Mouse (Mus musculus) ES-Bruce4 (cell line): ENCODE measurements at regions not wholly inside any gene's neighbourhood (a gene's known extent, or its start where the extent isn't known, plus 50 kb on each side); places are given as distances from the start of the nearest gene placed in this dataset.

Source experiments
- H3K27ac ChIP-seq: 2 replicates; pipeline ENCODE4 v1.5.1; 2012; ENCODE audit warnings: low read length, inconsistent platforms; ENCODE audit not compliant: insufficient read depth
- H3K27me3 ChIP-seq: 2 replicates; pipeline ENCODE4 v1.6.1; 2012; ENCODE audit warnings: mild to moderate bottlenecking, low read length, inconsistent platforms; ENCODE audit not compliant: control insufficient read depth, poor library complexity, insufficient read depth, severe bottlenecking
- H3K36me3 ChIP-seq: 2 replicates; pipeline ENCODE4 v1.6.1; 2012; ENCODE audit warnings: inconsistent platforms, mild to moderate bottlenecking, low read length, moderate library complexity; ENCODE audit not compliant: control insufficient read depth, poor library complexity, insufficient read depth, severe bottlenecking
- H3K4me1 ChIP-seq: one replicate; pipeline ENCODE4 v1.8.1; 2011; ENCODE audit warnings: low read length; ENCODE audit not compliant: control insufficient read depth, insufficient read depth
- H3K4me3 ChIP-seq: 2 replicates; pipeline ENCODE4 v1.5.1; 2011; ENCODE audit warnings: low read depth, mild to moderate bottlenecking, low read length
- H3K9ac ChIP-seq: 2 replicates; pipeline ENCODE4 v1.6.1; 2012; ENCODE audit warnings: low read depth, mild to moderate bottlenecking, inconsistent platforms; ENCODE audit not compliant: poor library complexity, severe bottlenecking
- H3K9me3 ChIP-seq: replicated peaks from 2 replicates; pipeline ENCODE4 v1.6.1; 2012; ENCODE audit warnings: mild to moderate bottlenecking, low read length, inconsistent platforms; ENCODE audit not compliant: control insufficient read depth, poor library complexity, insufficient read depth, severe bottlenecking
- CTCF ChIP-seq: IDR thresholded peaks from one replicate; pipeline ENCODE4 v1.8.1; 2011; ENCODE audit warnings: low read depth, low read length
- EP300 ChIP-seq: IDR thresholded peaks from 2 replicates; pipeline ENCODE4 v1.6.1; 2011; ENCODE audit warnings: low read depth, low read length; ENCODE audit not compliant: insufficient read depth
- POLR2A ChIP-seq: IDR thresholded peaks from one replicate; pipeline ENCODE4 v1.8.1; 2011; ENCODE audit warnings: low read length; ENCODE audit not compliant: insufficient read depth

- Histone ChIP-seq H3K9ac (no peak overlapping the region), H3K4me1 (peaks cover 5% of the 10 kb centered on the region), H3K4me3 (no peak overlapping the region), H3K27me3 (no peaks in the 10 kb centered on the region; the same call in 1 of the 2 replicates), H3K27ac (no peak overlapping the region), H3K36me3 (no peaks in the 10 kb centered on the region), H3K9me3 (peaks cover 5% of the 10 kb centered on the region)
- no peak for TF ChIP-seq CTCF
- TF ChIP-seq EP300, result no peak
- TF ChIP-seq POLR2A, result no peak
These were observed 224.9 kb downstream of the Pmp22 start for GRCm38 (mm10) chr11:63353671-63354070.

- Histone ChIP-seq H3K27me3 (no peaks in the 10 kb centered on the region; the same call in 1 of the 2 replicates), H3K9me3 (no peaks in the 10 kb centered on the region), H3K4me3 (no peak overlapping the region), H3K4me1 (no peaks in the 10 kb centered on the region), H3K36me3 (no peaks in the 10 kb centered on the region), H3K27ac (no peak overlapping the region), H3K9ac (no peak overlapping the region)
- no peak for TF ChIP-seq POLR2A
- TF ChIP-seq CTCF, result no peak
These were observed 229.1 kb downstream of the Pmp22 start for GRCm38 (mm10) chr11:63357772-63358344.

GRCm38 (mm10) chr11:63367756-63368265 lies 239.0 kb downstream of the Pmp22 start:
- H3K36me3 ChIP-seq, result no peaks in the 10 kb centered on the region

GRCm38 (mm10) chr11:63369475-63369874 lies 240.7 kb downstream of the Pmp22 start:
- Histone ChIP-seq H3K4me3 (no peak overlapping the region), H3K27me3 (no peaks in the 10 kb centered on the region), H3K4me1 (no peaks in the 10 kb centered on the region), H3K27ac (no peak overlapping the region), H3K9me3 (0 out of 2 replicates have a peak, but pooled peaks cover 3% of the 10 kb centered on the region), H3K9ac (no peak overlapping the region), H3K36me3 (no peaks in the 10 kb centered on the region)
- TF ChIP-seq CTCF (no peak), POLR2A (no peak), EP300 (no peak)

More at GRCm38 (mm10) chr11:63367756-63368265, 239.0 kb downstream of the Pmp22 start:
- H3K27ac ChIP-seq, result no peak overlapping the region
- 0 out of 2 replicates have a peak, but pooled peaks cover 3% of the 10 kb centered on the region for H3K9me3 ChIP-seq
- TF ChIP-seq POLR2A, result no peak
- TF ChIP-seq EP300, result no peak
- TF ChIP-seq CTCF, result no peak
- H3K4me1 ChIP-seq, result no peaks in the 10 kb centered on the region
- H3K27me3 ChIP-seq, result no peaks in the 10 kb centered on the region
- H3K4me3 ChIP-seq, result no peak overlapping the region
- H3K9ac ChIP-seq, result no peak overlapping the region

- H3K27ac ChIP-seq, result no peak overlapping the region
- no peaks in the 10 kb centered on the region for H3K27me3 ChIP-seq
- no peak for TF ChIP-seq CTCF
- no peak for TF ChIP-seq EP300
- no peak for TF ChIP-seq POLR2A
- H3K9me3 ChIP-seq, result no peaks in the 10 kb centered on the region
- H3K4me3 ChIP-seq, result no peak overlapping the region
- no peaks in the 10 kb centered on the region for H3K4me1 ChIP-seq
- no peaks in the 10 kb centered on the region for H3K36me3 ChIP-seq
- no peak overlapping the region for H3K9ac ChIP-seq
These were observed 247.5 kb downstream of the Pmp22 start for GRCm38 (mm10) chr11:63376311-63376710.

GRCm38 (mm10) chr11:63376991-63377390 lies 248.2 kb downstream of the Pmp22 start:
- no peak for TF ChIP-seq CTCF
- no peak for TF ChIP-seq POLR2A
- TF ChIP-seq EP300, result no peak
- Histone ChIP-seq H3K4me1 (no peaks in the 10 kb centered on the region), H3K4me3 (no peak overlapping the region), H3K27me3 (no peaks in the 10 kb centered on the region), H3K9ac (no peak overlapping the region), H3K36me3 (no peaks in the 10 kb centered on the region), H3K9me3 (no peaks in the 10 kb centered on the region), H3K27ac (no peak overlapping the region)
